Comparison of ENCODE assay signal across 12 mouse cellular contexts in genomic region chr1:154182396-154183076, GRCm38 (mm10). TPM values are rescaled to one million over a fixed set of nuclear protein-coding genes. Genes with fewer than 3 reads are reported as not detected.
DNase-seq lines count a peak whose midpoint lies in the region; ATAC-seq lines count a peak whose summit lies in the region.
"Had no signal": no experiment of that assay in that cellular context is flagged by ENCODE, and none has a peak within 500 bp of the region (broad histone marks: within the 10 kb centered on the region; RNA-seq: fewer than 3 reads in every experiment).

No protein-coding gene starts in this region.

- no peaks in the 10 kb centered on the region for H3K4me1 ChIP-seq in lung, embryonic 16.5 days (replicated peaks; ENCODE audit: control insufficient read depth, insufficient read depth, low read length)
- H3K4me1 ChIP-seq in kidney, embryonic 16.5 days (ENCODE audit: insufficient read depth, low read length) = peaks cover 14% of the 10 kb centered on the region; the same call in 1 of the 2 replicates
- 0 out of 2 replicates have a peak, but pooled peaks cover 3% of the 10 kb centered on the region for H3K4me1 ChIP-seq in hindbrain, embryonic 13.5 days (replicated peaks)
- H3K4me1 ChIP-seq: neural tube, embryonic 12.5 days had no signal

- no peak overlapping the region for H3K9ac ChIP-seq in lung, embryonic 16.5 days (ENCODE audit: low read length)
- H3K9ac ChIP-seq in kidney, embryonic 16.5 days (replicated peaks; ENCODE audit: low read length) = no peak overlapping the region
- H3K9ac ChIP-seq in hindbrain, embryonic 13.5 days = no peak overlapping the region
- H3K9ac ChIP-seq: embryonic facial prominence, embryonic 12.5 days; neural tube, embryonic 12.5 days had no signal

- ATAC-seq in lung, embryonic 16.5 days (ENCODE audit: low read depth) = 0 out of 2 replicates have a peak, but pooled peaks have one; percentile 47
- peak; percentile 41; the same call in 1 of the 2 replicates for ATAC-seq in kidney, embryonic 16.5 days (ENCODE audit: low FRiP score, low TSS enrichment)
- ATAC-seq in hindbrain, embryonic 13.5 days (ENCODE audit: low FRiP score) = no peak

- H3K27ac ChIP-seq in lung, embryonic 16.5 days (ENCODE audit: low read length) = no peak overlapping the region; the same call in 1 of the 2 replicates
- H3K27ac ChIP-seq in kidney, embryonic 16.5 days (ENCODE audit: low read length) = peak overlapping the region; percentile 81
- no peak overlapping the region for H3K27ac ChIP-seq in hindbrain, embryonic 13.5 days
- H3K27ac ChIP-seq: embryonic facial prominence, embryonic 12.5 days; neural tube, embryonic 12.5 days had no signal

- no peaks in the 10 kb centered on the region for H3K27me3 ChIP-seq in lung, embryonic 16.5 days (ENCODE audit: control insufficient read depth, insufficient read depth, low read depth, low read length)
- H3K27me3 ChIP-seq in kidney, embryonic 16.5 days (ENCODE audit: insufficient read depth, low read length) = no peaks in the 10 kb centered on the region
- H3K27me3 ChIP-seq in splenic B cell, adult 2 months (ENCODE audit: control insufficient read depth, insufficient read depth, low read length, poor library complexity, severe bottlenecking) = no peaks in the 10 kb centered on the region
- H3K27me3 ChIP-seq in hindbrain, embryonic 13.5 days = no peaks in the 10 kb centered on the region; the same call in 1 of the 2 replicates
- H3K27me3 ChIP-seq: embryonic facial prominence, embryonic 12.5 days; neural tube, embryonic 12.5 days had no signal

- no peaks in the 10 kb centered on the region for H3K36me3 ChIP-seq in lung, embryonic 16.5 days (ENCODE audit: control insufficient read depth, insufficient read depth, low read length)
- no peaks in the 10 kb centered on the region for H3K36me3 ChIP-seq in kidney, embryonic 16.5 days (ENCODE audit: insufficient read depth, low read length)
- no peaks in the 10 kb centered on the region for H3K36me3 ChIP-seq in splenic B cell, adult 2 months (ENCODE audit: control insufficient read depth, insufficient read depth, low read length, poor library complexity, severe bottlenecking)
- H3K36me3 ChIP-seq in hindbrain, embryonic 13.5 days = no peaks in the 10 kb centered on the region
- H3K36me3 ChIP-seq: embryonic facial prominence, embryonic 12.5 days; neural tube, embryonic 12.5 days had no signal

- peak; percentile 44 to 45 for DNase-seq in cerebellum, postnatal 10 days
- no peak for DNase-seq in cerebellum, adult 9-11 months
- DNase-seq in lung, postnatal 14 days = no peak
- DNase-seq in splenic B cell, adult 2 months (ENCODE audit: low read depth, low spot score) = peak; percentile 3
- DNase-seq in neural tube, embryonic 10.5 days (ENCODE audit: extremely low spot score, low spot score) = no peak
- DNase-seq: B cell, adult 2 months had no signal

- H3K9me3 ChIP-seq in lung, embryonic 16.5 days (ENCODE audit: control insufficient read depth, low read length) = no peaks in the 10 kb centered on the region
- H3K9me3 ChIP-seq in kidney, embryonic 16.5 days (ENCODE audit: low read length) = no peaks in the 10 kb centered on the region
- H3K9me3 ChIP-seq in hindbrain, embryonic 13.5 days = no peaks in the 10 kb centered on the region
- H3K9me3 ChIP-seq: embryonic facial prominence, embryonic 12.5 days; neural tube, embryonic 12.5 days had no signal

- H3K4me3 ChIP-seq in lung, embryonic 16.5 days (ENCODE audit: low read length) = no peak overlapping the region
- no peak overlapping the region for H3K4me3 ChIP-seq in kidney, embryonic 16.5 days (ENCODE audit: low read length)
- no peak overlapping the region for H3K4me3 ChIP-seq in hindbrain, embryonic 13.5 days
- H3K4me3 ChIP-seq: embryonic facial prominence, embryonic 12.5 days; neural tube, embryonic 12.5 days had no signal

- WGBS in lung, embryonic 16.5 days = 60% methylated on average over 6 of the region's 6 CpGs
- 61% methylated on average over 6 of the region's 6 CpGs for WGBS in kidney, embryonic 16.5 days
- 72% methylated on average over 6 of the region's 6 CpGs for WGBS in hindbrain, embryonic 13.5 days

- no peak overlapping the region for H3K4me2 ChIP-seq in lung, embryonic 16.5 days (ENCODE audit: low read depth, low read length)
- H3K4me2 ChIP-seq in kidney, embryonic 16.5 days (replicated peaks; ENCODE audit: low read depth, low read length) = no peak overlapping the region
- no peak overlapping the region for H3K4me2 ChIP-seq in hindbrain, embryonic 13.5 days
- H3K4me2 ChIP-seq: embryonic facial prominence, embryonic 12.5 days; neural tube, embryonic 12.5 days had no signal

RNA-seq across cellular contexts. Expression of gene Zfp648, which starts 18.5 kb away (rescaled TPM):
- polyA plus RNA-seq in lung, embryonic 16.5 days (2015; fragmentation: Nextera tagmentation; extraction: Ambion mirVana) = 0.25 and 0.33 TPM in 2 replicates
- polyA plus RNA-seq in kidney, embryonic 16.5 days (2015; fragmentation: Nextera tagmentation; extraction: Ambion mirVana) = 0.30 and 0.51 TPM in 2 replicates
- 0.26 and 0.53 TPM in 2 replicates for polyA plus RNA-seq in hindbrain, embryonic 13.5 days (2015; fragmentation: Nextera tagmentation; extraction: Ambion mirVana)
- polyA plus RNA-seq: small intestine, adult 2 months had no signal

Comparison
In these comparisons a context has a peak if more than half of its experiments do, and no peak if none do; other contexts are left out.
1. DNase-seq: peak in cerebellum, postnatal 10 days (2 of 2) and splenic B cell, adult 2 months (single experiment); none in cerebellum, adult 9-11 months (single experiment), lung, postnatal 14 days (single experiment) and neural tube, embryonic 10.5 days (single experiment).